Mouse (Mus musculus) c-Kit-negative CD71-positive TER-119-positive erythroid progenitor cells, embryonic 14.5 days (primary cell): ENCODE measurements around the gene Ppp1cc.
"Not testable (repeated sequence)": the region's sequence is repeated elsewhere in the genome, so short reads cannot be mapped to it uniquely, and the experiment has no call there.

ENCODE experiments used
- DNase-seq: peaks from one replicate; pipeline ENCODE4 v3.0.0-alpha.2; 2013; ENCODE audit warnings: low read depth, low spot score

The Ppp1cc gene

GRCm38 (mm10) chr5:122136508-122137408 lies 21.3 kb upstream of the Ppp1cc start:
- no peak for DNase-seq

- no peak for DNase-seq
Observed at GRCm38 (mm10) chr5:122138856-122139255, 19.2 kb upstream of the Ppp1cc start.

DNA sequence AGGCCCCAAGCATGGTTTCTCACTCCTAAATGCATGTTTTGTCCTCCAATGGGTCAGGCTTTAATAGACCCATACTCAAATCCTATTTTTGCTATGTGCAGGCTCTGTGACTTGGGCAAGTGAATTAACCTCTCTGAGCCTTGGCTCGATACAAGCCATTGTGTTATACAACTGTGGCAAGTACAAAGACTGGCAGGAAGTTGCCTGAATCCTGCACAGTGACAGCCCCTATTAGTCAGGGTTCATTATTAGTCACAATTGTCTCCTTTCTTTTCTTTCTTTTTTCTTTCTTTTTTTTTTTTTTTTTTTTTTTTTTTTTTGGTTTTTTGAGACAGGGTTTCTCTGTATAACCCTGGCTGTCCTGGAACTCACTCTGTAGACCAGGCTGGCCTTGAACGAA lies 18.3 kb upstream of the Ppp1cc start:
- not testable (repeated sequence) for DNase-seq

DNA sequence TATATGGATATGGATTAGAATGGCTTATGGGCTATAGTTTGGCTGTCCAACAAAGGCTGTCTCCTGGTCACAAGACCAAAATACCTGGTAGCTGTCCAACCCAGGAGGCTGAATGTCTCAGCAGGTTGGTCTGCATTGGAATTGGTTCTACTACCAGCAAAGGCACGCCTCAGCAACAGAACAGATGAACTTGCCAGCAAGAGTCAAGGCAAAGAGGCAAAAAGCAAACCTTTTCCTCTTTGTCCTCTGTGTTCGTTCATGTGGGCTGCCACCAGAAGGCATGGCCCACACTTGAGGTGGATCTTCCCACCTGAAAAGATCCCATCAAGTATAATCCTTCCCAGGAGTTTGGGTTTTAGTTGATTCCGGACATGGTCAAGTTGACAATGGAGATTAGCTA lies 17.4 kb upstream of the Ppp1cc start, which contains the start of gene Ccdc63:
Ccdc63 (minus strand) TSS at position 101 of the 400 bp plus-strand sequence.
- no peak for DNase-seq

- DNase-seq = peak; percentile 42
Observed at GRCm38 (mm10) chr5:122142230-122142992, 15.7 kb upstream of the Ppp1cc start.

DNA sequence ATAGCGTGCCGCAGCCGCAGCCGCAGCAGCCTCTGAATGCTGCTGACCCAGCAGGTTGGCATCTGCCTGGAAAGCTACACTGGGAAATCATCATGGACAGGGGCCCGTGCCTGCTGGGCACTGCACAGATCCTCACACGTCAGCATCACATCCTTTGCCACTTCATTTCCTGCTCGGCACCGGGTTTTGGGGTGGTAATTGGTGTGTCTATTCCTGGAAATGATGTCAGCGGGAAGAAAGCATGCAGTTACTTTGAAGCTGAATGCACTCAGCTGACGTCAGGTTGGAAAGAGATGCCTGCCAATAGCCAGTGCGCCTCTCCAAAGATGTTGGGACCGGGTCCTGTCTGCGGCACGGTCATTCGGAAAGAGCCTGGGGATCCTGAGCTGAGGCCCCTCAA lies 14.5 kb upstream of the Ppp1cc start:
- no peak for DNase-seq

- DNase-seq = no peak
Observed at GRCm38 (mm10) chr5:122144825-122145224, 13.3 kb upstream of the Ppp1cc start.

DNA sequence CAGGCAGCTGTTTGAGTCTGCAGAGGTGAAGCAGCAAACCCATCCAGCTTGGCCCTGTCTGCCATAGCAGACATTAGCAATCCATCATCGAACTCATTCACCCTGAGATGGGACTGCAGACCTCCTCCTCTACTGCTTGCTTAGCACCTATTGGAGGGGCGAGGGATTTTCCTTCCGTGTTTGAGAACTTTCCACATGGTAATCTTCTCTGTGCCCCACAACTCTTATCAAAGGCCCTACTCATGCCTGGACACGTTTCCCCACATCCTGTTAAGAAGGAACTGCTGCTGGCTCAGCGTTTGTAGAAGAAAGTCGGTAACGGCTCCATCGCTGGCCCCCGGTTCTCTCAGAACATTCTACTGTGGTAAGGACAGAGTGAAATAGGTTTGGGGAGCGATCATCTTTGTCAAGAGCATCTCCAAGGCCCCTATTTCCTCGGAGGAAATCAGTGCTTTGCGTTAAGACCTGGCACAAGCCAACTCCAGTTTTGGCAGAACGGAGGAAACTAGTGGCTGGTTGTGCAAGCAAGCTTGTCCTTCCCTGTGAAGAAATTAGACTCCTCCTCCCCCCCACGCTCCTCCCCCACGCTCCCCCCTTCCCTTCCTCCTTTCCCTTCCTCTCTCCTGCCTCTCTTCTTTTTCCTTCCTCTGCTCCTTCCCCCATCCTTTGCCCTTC lies 12.6 kb upstream of the Ppp1cc start:
- no peak for DNase-seq

GRCm38 (mm10) chr5:122146056-122146580 lies 12.0 kb upstream of the Ppp1cc start:
- no peak for DNase-seq

DNA sequence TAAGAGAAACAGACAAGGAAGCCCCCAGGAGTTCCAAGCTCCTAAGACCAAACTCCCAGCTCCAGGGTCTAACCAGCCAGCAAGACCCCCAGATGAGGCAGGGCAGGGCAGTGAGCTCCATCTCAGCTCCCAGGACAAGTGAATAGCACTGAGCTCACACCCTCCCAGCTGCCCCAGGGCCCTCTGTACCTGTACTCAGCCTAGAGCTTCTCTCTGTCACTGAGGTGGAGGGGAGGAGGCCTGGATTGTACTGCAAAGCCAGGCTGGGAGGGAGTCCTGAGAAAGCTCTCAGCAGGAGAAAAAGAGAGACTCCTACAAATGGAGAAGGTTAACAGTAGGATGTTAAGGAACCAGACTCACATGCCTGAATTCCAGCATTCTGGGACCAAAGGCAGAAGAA lies 11.5 kb upstream of the Ppp1cc start:
- no peak for DNase-seq

GRCm38 (mm10) chr5:122148107-122148506 lies 10.0 kb upstream of the Ppp1cc start:
- DNase-seq = no peak

- DNase-seq = no peak
Observed at GRCm38 (mm10) chr5:122149259-122149658, 8.8 kb upstream of the Ppp1cc start.

- not testable (repeated sequence) for DNase-seq
Observed at GRCm38 (mm10) chr5:122152508-122152907, 5.6 kb upstream of the Ppp1cc start.

- DNase-seq = no peak
Observed at GRCm38 (mm10) chr5:122154006-122154405, 4.1 kb upstream of the Ppp1cc start.

- DNase-seq = no peak
Observed at GRCm38 (mm10) chr5:122154782-122155181, 3.3 kb upstream of the Ppp1cc start.

DNA sequence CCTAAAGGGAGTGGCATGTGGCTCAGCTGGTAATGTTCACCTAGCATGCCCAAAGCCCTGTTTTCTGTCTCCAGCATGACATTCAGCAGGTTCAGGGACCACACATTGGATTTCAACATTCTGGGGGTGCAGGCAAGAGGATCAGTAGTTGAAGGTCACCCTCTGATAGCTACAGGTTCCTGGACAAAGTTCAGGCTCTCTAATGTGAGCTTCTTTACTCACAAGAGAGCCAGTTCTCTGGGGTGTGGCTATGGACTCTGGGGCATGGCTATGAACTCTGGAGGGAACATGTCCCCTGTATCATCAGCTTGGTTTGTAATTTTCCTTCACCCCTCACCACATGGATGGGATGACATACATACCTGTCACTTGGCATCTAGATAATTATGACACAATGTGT lies 2.5 kb upstream of the Ppp1cc start:
- no peak for DNase-seq

- DNase-seq = no peak
Observed at GRCm38 (mm10) chr5:122156486-122156885, 1.6 kb upstream of the Ppp1cc start.

GRCm38 (mm10) chr5:122158557-122159515 lies 758 bp downstream of the Ppp1cc start:
- peak; percentile 28 for DNase-seq

GRCm38 (mm10) chr5:122163194-122163593 lies 5.1 kb downstream of the Ppp1cc start:
- no peak for DNase-seq

- no peak for DNase-seq
Observed at GRCm38 (mm10) chr5:122164011-122164410, 5.9 kb downstream of the Ppp1cc start.
